Mouse (Mus musculus) T-helper 17 cell (primary cell): ENCODE measurements around the gene Hist1h2bj.

Experiments
- in situ Hi-C, 2 experiments: fragments of 300-600 bp; cut with MboI, MseI; formaldehyde crosslinking; loops; 1 replicate in 1 of 2; 2 replicates in 1 of 2; pipeline ENCODE4 v1.15.1; 2025; ENCODE audit warnings: high pct_unique_total_duplicates in 2 of 2

Hist1h2bj gene

GRCm38 (mm10) chr13:22036986-22037385, 6.0 kb upstream of the Hist1h2bj start:
- in situ Hi-C loops: loop anchor here (5.0 to 10.0 kb wide), 5 partner anchors 212 to 1710 kb away; partner anchors contain the start of genes Hist1h2bb (in 2 of the 2), Hist1h3c (in 2 of the 2), Hist1h2ad (in 1 of the 2) and Hist1h2ae (in 1 of the 2)

DNA sequence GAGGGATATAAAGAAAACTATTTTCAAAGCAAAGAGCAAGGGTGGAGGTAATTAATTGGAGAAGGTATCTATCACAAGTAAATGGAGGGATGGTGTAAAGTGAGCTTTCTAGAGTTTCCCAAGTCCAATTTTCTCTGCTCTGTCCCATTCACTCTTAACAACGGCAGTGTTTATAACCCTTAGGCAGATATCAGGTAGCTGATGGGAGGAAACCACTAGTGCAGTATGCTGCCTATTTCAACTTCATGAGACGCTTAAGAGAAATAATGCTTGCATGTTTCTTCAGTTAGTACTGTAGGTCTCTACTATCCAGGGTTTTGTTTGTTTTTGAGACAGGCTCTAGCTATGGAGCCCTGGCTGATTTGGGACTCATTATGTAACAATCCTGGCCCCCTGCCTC, 5.6 kb upstream of the Hist1h2bj start:
- in situ Hi-C loops: loop anchor here (5.0 to 10.0 kb wide), 5 partner anchors 213 to 1710 kb away; partner anchors contain the start of genes Hist1h2bb (in 2 of the 2), Hist1h3c (in 2 of the 2), Hist1h2ad (in 1 of the 2) and Hist1h2ae (in 1 of the 2)

DNA sequence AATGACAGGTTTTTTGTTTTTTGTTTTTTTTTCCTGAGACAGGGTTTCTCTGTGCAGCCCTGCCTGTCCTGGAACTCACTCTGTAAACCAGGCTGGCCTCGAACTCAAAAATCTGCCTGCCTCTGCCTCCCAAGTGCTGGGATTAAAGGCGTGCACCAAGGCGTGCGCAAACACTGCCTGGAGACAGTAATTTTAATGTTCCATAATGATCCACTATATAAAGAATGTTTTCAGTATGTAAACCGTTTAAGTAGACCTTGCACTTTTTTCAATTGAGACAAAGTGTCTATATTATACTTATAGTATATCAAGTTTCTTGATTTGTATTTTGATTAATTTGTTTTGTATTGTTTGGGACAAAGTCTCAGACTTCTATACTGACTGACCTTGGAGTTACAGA, 3.6 kb upstream of the Hist1h2bj start:
- in situ Hi-C loops: loop anchor here (5.0 to 10.0 kb wide), 5 partner anchors 215 to 1708 kb away; partner anchors contain the start of genes Hist1h2bb (in 2 of the 2), Hist1h3c (in 2 of the 2), Hist1h2ad (in 1 of the 2) and Hist1h2ae (in 1 of the 2)

DNA sequence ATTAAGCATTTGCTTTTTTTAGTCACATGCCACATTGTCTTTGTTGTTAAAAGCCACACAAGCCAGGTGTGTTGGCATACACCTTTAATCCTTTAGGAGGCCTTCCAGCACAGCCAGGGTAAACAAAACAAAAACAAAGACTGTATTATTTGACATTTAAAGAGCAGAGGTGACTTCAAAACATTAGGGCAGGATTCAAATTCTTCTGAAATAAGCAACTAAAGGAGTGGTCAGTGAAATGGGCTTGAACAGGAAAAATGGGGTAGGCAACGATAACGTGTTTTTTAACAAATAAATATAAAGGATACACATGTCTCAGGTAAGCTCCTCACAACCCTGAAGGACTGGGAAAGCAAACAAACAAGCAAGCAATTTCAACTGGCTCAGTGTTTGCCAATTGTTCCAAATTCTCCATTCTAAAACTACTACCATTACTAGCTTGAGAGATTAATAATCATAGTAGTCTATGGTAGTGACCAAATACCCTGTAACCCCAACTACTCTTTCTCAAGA, 3.0 kb upstream of the Hist1h2bj start:
- in situ Hi-C loops: loop anchor here (5.0 to 10.0 kb wide), 7 partner anchors 215 to 1707 kb away; partner anchors contain the start of genes Hist1h2bb (in 2 of the 2), Hist1h3c (in 2 of the 2), Hist1h1d (in 1 of the 2) and Hist1h2ac (in 1 of the 2)

- in situ Hi-C loops: loop anchor here (5.0 to 10.0 kb wide), 2 partner anchors 1514 to 1642 kb away; partner anchors contain the start of genes Hist1h1d (in 1 of the 2), Hist1h2ac (in 1 of the 2), Hist1h2bc (in 1 of the 2) and Hist1h4f (in 1 of the 2)
Observed at GRCm38 (mm10) chr13:22040464-22041141, 2.4 kb upstream of the Hist1h2bj start.

GRCm38 (mm10) chr13:22041142-22041536, 1.9 kb upstream of the Hist1h2bj start, which contains the start of gene Hist1h4i:
Gene Hist1h4i (minus strand): TSS chr13:22041362.
- in situ Hi-C loops: loop anchor here (5.0 to 10.0 kb wide), 2 partner anchors 1514 to 1641 kb away; partner anchors contain the start of genes Hist1h1d (in 1 of the 2), Hist1h2ac (in 1 of the 2), Hist1h2bc (in 1 of the 2) and Hist1h4f (in 1 of the 2)

- in situ Hi-C loops: loop anchor here (5.0 to 10.0 kb wide), 2 partner anchors 1513 to 1640 kb away; partner anchors contain the start of genes Hist1h1d (in 1 of the 2), Hist1h2ac (in 1 of the 2), Hist1h2bc (in 1 of the 2) and Hist1h4f (in 1 of the 2)
Observed at GRCm38 (mm10) chr13:22041651-22042567, 1.1 kb upstream of the Hist1h2bj start.

DNA sequence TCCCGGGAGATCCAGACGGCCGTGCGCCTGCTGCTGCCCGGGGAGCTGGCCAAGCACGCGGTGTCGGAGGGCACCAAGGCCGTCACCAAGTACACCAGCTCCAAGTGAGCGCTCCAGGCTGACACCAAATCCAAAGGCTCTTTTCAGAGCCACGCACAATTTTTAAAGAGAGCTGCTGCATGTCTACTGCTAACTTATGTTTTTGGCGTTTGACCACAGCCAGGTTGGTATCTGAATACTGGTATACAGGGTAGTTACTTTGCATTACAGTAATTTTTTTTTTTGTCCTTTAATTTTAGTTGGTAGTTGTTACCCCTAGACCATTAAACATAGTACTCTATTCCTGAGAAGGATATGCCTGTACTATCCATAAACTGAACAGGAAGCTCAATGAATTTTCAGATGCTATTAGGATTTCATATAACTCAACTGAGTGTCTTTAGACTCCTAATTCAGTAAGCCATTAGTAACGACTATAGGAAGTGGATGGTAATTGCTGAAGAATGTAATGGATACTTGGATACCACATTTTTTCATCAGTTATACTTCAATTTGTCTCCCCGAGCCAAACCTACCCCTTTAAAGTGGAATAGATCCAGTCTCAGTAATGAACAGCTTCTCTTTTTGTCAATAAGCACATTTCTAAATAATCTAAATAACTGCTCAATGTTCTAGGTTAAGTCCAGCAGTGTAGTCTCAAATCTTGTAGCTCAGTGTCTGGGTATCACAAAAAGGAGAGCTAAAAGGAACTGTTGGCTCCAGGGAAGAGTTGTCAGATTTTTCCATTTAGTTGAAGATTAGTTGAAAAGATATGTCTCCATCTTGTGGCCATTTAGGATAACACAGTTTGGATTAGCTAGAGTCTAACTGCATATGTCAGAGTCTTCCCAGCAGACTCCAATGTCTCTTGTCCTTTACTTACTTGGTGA, 753 bp downstream of the Hist1h2bj start:
- in situ Hi-C loops: loop anchor here (5.0 to 10.0 kb wide), 2 partner anchors 1511 to 1639 kb away; partner anchors contain the start of genes Hist1h1d (in 1 of the 2), Hist1h2ac (in 1 of the 2), Hist1h2bc (in 1 of the 2) and Hist1h4f (in 1 of the 2)

- in situ Hi-C loops: loop anchor here (5.0 to 10.0 kb wide), 5 partner anchors 312 to 1638 kb away; partner anchors contain the start of genes Hist1h1d (in 1 of the 2), Hist1h2ac (in 1 of the 2), Hist1h2bc (in 1 of the 2) and Hist1h4f (in 1 of the 2)
Observed at GRCm38 (mm10) chr13:22044432-22045155, 1.6 kb downstream of the Hist1h2bj start.

DNA sequence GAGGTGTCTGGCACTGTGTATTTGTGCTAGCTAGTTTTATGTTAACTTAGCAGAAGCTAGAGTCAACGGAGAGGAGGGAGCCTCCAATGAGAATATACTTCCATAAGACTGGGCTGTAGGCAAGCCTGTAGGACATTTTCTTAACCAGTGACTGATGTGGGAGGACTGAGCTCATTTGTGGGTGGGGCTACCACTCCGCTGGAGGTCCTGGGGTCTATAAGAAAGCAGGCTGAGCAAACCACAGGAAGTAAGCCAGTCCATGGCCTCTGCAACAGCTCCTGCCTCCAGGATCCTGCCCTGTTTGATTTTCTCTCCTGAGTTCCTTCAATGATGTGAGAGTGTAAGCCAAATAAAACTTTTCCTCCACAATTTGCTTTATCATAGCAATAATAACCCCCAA, 2.3 kb downstream of the Hist1h2bj start:
- in situ Hi-C loops: loop anchor here (5.0 to 10.0 kb wide), 4 partner anchors 313 to 1509 kb away; partner anchors contain the start of genes Hist1h1d (in 1 of the 2) and Hist1h4f (in 1 of the 2)

DNA sequence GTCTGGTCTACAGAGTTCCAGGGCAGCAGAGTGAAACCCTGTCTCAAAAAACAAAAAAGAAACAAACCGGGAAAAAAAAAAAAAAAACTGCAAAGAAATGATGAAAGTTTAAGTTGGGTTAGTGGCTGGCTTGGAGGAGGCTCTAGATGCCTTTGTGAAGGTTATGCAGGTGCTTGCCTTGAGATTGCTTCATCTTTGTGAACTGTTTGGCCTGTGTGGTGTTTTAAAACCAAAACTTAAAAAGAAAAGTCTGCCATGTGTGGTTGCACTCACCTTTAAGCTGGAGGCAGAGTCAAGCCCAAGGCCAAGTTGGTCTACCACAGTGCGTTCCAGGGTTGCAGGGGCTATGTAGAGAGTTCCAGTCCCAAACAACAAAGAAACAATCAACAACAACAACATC, 6.0 kb downstream of the Hist1h2bj start:
- in situ Hi-C loops: loop anchor here (5.0 to 10.0 kb wide), 4 partner anchors 317 to 1506 kb away; partner anchors contain the start of genes Hist1h1d (in 1 of the 2) and Hist1h4f (in 1 of the 2)

- in situ Hi-C loops: loop anchor here (5.0 to 25.0 kb wide), 6 partner anchors 318 to 1505 kb away; partner anchors contain the start of genes Hist1h1d (in 1 of the 2), Hist1h4f (in 1 of the 2), Olfr1366 (in 1 of the 2) and Zkscan8 (in 1 of the 2)
Observed at GRCm38 (mm10) chr13:22049737-22050440, 6.9 kb downstream of the Hist1h2bj start.

DNA sequence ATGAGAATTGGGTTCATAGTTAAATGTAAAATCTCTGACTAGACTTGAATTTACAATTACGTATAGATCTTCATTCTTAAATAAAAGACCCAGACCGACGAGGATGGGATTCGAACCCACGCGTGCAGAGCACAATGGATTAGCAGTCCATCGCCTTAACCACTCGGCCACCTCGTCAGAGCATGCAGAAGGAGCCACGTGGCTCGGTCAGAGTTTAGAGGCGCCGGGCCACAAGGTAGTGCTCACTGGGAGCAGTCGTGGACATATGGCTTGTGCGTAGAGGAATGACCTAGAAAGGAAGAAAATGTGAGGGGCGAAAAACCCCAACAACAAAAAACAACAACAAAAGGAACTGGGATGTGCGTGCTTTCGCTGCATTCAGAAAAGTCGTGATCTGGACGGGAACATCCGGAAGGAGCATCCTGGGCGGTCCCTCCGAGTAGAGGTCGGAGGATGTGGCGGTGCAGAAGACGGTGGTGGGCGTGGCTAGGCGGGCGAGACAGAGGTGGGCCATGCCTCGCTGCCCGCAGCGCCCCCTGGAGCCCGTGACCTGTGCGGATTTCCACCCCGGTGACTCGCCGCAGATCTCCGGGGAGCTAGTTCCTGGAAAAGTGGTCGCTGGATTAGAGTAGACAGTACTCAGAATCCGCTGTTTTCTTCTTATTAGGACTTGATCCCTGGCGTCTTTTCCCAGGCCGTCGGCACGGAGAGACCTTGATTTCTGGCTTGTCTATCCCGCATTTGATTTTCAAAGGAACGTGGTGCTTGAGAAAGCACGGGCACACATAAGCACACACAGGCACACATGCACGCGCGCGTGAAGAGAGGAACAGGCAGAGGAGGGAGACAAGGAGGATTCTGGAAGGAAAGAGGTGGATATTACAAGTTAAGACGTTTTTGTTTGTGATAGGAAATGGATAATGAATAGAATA, 7.8 kb downstream of the Hist1h2bj start:
- in situ Hi-C loops: loop anchor here in 1 of 2 experiments (5.0 to 25.0 kb wide), 2 partner anchors 514 to 1246 kb away; partner anchors contain the start of genes Olfr1366 and Zkscan8

GRCm38 (mm10) chr13:22051523-22051859, 8.5 kb downstream of the Hist1h2bj start:
- in situ Hi-C loops: loop anchor here in 1 of 2 experiments (5.0 to 25.0 kb wide), 2 partner anchors 514 to 1246 kb away; partner anchors contain the start of genes Olfr1366 and Zkscan8

GRCm38 (mm10) chr13:22053754-22054153, 10.7 kb downstream of the Hist1h2bj start:
- in situ Hi-C loops: loop anchor here in 1 of 2 experiments (5.0 to 25.0 kb wide), 2 partner anchors 516 to 1244 kb away; partner anchors contain the start of genes Olfr1366 and Zkscan8

DNA sequence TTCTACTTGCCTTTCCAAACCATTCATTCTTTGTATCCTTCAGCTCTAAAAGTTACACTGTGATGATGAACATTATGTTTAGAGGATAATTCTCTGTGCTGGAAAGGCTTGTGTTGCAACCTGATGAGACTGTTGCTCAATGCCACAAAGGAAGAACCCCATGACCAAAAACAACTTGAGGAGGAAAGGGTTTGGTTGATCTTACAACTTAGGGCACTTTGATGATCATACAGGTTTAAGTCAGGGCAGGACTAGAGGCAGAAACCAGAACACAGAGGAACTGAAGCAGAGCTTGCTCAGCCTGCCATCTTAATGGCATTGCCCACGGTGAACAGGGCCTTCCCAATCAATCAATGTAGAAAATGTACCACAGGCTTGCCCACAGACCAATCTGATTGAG, 18.4 kb downstream of the Hist1h2bj start:
- in situ Hi-C loops: loop anchor here in 1 of 2 experiments (25.0 kb wide), 1 partner anchor 524 kb away; the partner anchor contains the start of genes Olfr1366 and Zkscan8
